Mouse (Mus musculus) right cerebral cortex, postnatal 25 days (tissue): ENCODE measurements around the gene Olfr959.

Experiments used
- DNase-seq: peaks from one replicate; pipeline ENCODE4 v3.0.0; 2022

Olfr959 gene

DNA sequence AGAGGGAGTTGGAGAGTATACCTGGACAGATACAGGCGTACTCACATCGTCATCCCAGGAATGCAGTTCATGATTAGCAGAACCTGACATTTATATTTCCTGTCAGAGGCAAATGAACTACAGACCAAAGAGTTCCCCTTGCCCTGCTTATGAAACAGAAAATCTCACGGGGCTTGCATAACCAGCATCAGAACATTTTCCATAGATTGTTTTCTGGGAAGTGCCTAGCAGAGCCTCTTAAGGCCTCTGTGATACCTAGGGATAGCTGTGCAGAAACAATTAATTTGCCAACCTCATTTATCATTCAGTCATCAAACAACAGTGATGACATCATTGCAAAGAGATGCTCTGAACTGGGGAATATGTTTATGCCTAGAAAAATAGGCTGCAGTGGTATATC, at the start of gene Olfr959:
Olfr959 (minus strand) TSS at position 101 of the 400 bp plus-strand sequence.
- no peak for DNase-seq

GRCm38 (mm10) chr9:39624711-39625110, 49.3 kb upstream of the Olfr959 start:
- no peak for DNase-seq

DNA sequence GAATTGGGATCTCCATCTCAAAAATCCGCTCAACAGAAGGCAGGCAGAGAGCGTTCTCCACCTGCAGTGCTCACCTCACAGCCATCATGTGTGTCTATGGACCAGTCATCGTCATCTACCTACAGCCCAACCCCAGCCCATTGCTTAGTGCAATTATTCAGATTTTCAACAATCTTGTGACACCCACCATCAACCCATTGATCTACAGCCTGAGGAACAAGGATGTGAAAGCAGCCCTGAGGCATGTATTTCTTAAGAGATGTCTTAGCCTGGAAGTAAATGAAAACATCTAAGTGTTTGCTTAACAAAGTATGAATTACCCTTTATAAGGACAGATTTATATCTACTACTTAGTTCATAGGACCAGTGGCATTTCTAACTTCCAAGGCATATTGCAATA, 48.4 kb upstream of the Olfr959 start:
- DNase-seq: no peak

DNA sequence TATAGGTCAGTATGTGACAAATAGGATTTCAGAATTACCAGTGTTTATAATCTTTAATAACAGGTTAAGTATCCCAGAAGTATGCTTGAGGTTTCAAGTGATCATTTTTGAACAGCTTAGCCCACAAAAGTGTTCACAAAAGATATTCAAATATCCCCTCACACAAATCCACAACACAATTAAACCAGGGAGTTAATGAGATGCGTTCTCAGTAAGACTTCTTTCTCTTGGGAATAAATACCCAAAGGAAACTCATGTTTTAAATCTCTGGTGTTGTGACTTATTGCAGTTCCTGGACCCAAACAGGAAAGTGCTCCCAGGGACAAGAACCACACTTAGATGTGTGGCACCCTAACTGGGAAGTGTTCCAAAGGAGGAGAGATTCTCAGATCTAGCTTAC, 45.7 kb upstream of the Olfr959 start, which contains the start of gene Olfr960:
Olfr960 (plus strand) TSS at position 301 of the 400 bp plus-strand sequence.
- no peak for DNase-seq

GRCm38 (mm10) chr9:39611953-39612352, 36.6 kb upstream of the Olfr959 start:
- DNase-seq: peak; percentile 8

- no peak for DNase-seq
Observed at GRCm38 (mm10) chr9:39610355-39610754, 35.0 kb upstream of the Olfr959 start, which contains the start of gene Olfr148. TSS of gene Olfr148 (plus strand) at chr9:39610655.

DNA sequence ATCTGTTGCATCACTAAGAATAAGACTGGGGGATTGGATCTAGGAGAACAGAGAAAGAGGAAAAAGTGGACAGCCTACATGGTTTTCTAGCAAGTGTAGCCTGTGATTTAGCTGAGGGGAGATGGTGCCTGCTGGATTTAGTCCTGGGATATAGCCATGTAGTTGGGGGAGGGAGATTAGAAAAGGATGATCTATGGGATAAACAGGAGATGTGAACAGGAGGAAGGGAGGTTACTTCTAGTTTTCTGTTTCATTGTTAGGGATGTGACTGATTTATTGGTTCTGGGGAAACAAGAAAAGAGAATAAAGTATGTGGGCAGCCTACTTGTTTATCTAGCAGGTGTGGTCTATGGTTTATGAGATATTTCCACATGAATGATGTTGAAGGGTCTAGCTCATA, 33.1 kb upstream of the Olfr959 start:
- no peak for DNase-seq

DNA sequence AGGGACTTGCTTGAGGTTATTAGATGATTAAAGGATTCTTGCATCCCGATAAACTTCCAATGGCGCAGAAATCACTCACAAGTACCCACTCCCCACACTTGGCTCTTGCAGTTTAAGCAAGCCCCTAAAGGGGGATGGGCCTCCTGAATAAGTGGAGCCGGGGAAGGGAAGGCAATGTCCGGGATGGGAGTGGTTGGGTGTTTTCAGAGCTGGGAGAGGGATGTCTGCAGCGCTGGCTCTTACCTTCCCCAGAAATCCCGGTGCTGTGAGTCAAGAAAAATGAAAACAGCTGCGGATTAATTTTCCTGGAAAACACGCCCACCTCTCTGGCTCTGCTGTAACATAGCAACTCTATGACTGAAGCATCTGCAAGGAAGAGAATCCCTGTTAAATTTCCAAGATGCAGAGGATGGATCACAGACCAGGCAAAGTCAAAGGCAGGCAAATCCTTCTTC, 28.7 kb upstream of the Olfr959 start, which contains the start of gene AW551984:
AW551984 (minus strand) TSS at position 405 of the 455 bp plus-strand sequence.
- peak; percentile 5 for DNase-seq

- DNase-seq: no peak
Observed at GRCm38 (mm10) chr9:39603333-39603845, 28.0 kb upstream of the Olfr959 start.

- DNase-seq: peak; percentile 18
Observed at GRCm38 (mm10) chr9:39602536-39603332, 27.4 kb upstream of the Olfr959 start.

DNA sequence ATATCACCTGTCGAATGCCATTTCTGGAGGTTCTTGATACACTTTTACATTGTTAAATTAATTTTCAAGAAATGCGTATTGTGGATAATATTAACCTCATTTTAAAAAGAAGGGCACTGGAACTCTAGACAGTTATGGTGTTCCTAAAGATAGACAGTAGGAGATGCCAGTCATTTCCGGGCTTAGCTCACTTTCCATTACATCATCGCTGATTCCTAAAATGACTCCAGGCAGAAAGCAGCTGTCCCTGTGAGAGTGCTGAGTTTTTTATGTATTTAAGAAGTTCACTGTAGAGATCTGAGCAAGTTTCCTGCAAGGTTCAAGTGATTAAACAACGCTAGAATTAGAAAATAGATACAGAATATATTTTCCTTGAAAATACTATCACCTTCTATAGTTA, 1.7 kb upstream of the Olfr959 start:
- DNase-seq: no peak

- no peak for DNase-seq
Observed at GRCm38 (mm10) chr9:39558349-39558647, 17.1 kb downstream of the Olfr959 start.

- peak; percentile 20 for DNase-seq
Observed at GRCm38 (mm10) chr9:39557529-39558348, 17.6 kb downstream of the Olfr959 start.

- no peak for DNase-seq
Observed at GRCm38 (mm10) chr9:39553946-39554345, 21.4 kb downstream of the Olfr959 start, which contains the start of gene Olfr958. TSS of gene Olfr958 (minus strand) at chr9:39554054.

- DNase-seq: no peak
Observed at GRCm38 (mm10) chr9:39550806-39551205, 24.6 kb downstream of the Olfr959 start.

- no peak for DNase-seq
Observed at GRCm38 (mm10) chr9:39523616-39524285, 51.6 kb downstream of the Olfr959 start.
